Mouse (Mus musculus) forebrain, postnatal 0 days (tissue): ENCODE measurements around the gene Cmpk1. TPM values are rescaled to one million over a fixed set of nuclear protein-coding genes. Genes with fewer than 3 reads are reported as not detected.

Experiments
- ATAC-seq: fragments of 200-750 bp; cut with Nextera tagmentation; 2 replicates; pipeline ENCODE4 v1.8.0; 2017; ENCODE audit warnings: mild to moderate bottlenecking, moderate library complexity
- DNase-seq: peaks from one replicate; pipeline ENCODE4 v3.0.0-alpha.2; 2015
- H3K27ac ChIP-seq: fragments of 300-500 bp; sonication (generic); 2 replicates; pipeline ENCODE4 v1.5.1; 2014; ENCODE audit warnings: low read depth, mild to moderate bottlenecking, antibody characterized with exemption, low read length, moderate library complexity, mixed read lengths
- H3K27me3 ChIP-seq: fragments of 300-500 bp; sonication (generic); 2 replicates; pipeline ENCODE4 v1.6.1; 2014; ENCODE audit warnings: mild to moderate bottlenecking, low read length, mixed read lengths; ENCODE audit not compliant: insufficient read depth
- H3K36me3 ChIP-seq: fragments of 300-500 bp; sonication (generic); 2 replicates; pipeline ENCODE4 v1.6.1; 2014; ENCODE audit warnings: mild to moderate bottlenecking, moderate library complexity; ENCODE audit not compliant: insufficient read depth
- H3K4me1 ChIP-seq: fragments of 300-500 bp; sonication (generic); 2 replicates; pipeline ENCODE4 v1.6.1; 2014; ENCODE audit warnings: antibody characterized with exemption; ENCODE audit not compliant: insufficient read depth
- H3K4me2 ChIP-seq: fragments of 300-500 bp; sonication (generic); 2 replicates; pipeline ENCODE4 v1.6.1; 2014; ENCODE audit warnings: low read depth, mild to moderate bottlenecking, moderate library complexity
- H3K4me3 ChIP-seq: fragments of 300-500 bp; sonication (generic); 2 replicates; pipeline ENCODE4 v1.5.1; 2014; ENCODE audit warnings: low read depth, low read length, mixed read lengths
- H3K9ac ChIP-seq: fragments of 300-500 bp; sonication (generic); 2 replicates; pipeline ENCODE4 v1.6.1; 2014; ENCODE audit warnings: mild to moderate bottlenecking
- H3K9me3 ChIP-seq: fragments of 300-500 bp; sonication (generic); 2 replicates; pipeline ENCODE4 v1.6.1; 2016; ENCODE audit warnings: low read length
- CTCF ChIP-seq: sonication (generic); IDR thresholded peaks from 2 replicates; pipeline ENCODE4 v1.5.1; 2016; ENCODE audit warnings: antibody characterized with exemption, control low read depth, low read depth
- WGBS: fragments of 180-500 bp; shearing (Covaris S2); extraction: QIAGEN DNeasy Blood & Tissue Kit; methylation state at CpG from one replicate; pipeline ENCODE4 v1.1.7; 2014; 5-methylcytosine and 5-hydroxymethylcytosine counted together
- polyA plus RNA-seq: library from polyadenylated mRNA; unstranded; fragments of >200 nt; fragmentation: Nextera tagmentation; extraction: Ambion mirVana; gene quantifications from 2 replicates; pipeline ENCODE4 v1.2.1, GENCODE M21; 2015
- total RNA-seq: library from RNA; depleted of rRNA; stranded (reverse); fragments of >200 nt; gene quantifications from 2 replicates; pipeline ENCODE4 v1.2.3, GENCODE M21; 2014; rRNA removed

The Cmpk1 gene
- total and polyA plus RNA-seq, 2 experiments from 2014 or later, result 132 to 208 TPM

DNA sequence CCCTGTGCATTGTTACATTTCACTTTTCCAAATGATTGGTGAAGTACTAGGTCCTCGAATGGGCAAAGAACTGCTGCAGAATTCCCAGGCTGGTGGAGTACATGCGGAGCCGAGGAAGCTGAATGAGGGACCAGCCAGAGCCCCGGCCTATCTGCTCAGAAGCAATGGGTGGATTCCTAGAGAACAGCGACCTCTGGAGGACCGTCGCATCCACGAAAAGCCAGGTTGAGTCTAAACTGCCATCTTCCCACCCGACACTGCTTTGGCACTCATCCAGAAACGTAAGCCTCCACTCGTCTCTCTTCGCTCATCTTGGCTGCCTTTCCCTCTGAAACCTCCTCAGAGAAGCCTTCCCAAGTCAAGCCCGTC, 73.5 kb downstream of the Cmpk1 start:
- Histone ChIP-seq H3K4me1 (no peaks in the 10 kb centered on the region), H3K27ac (no peak overlapping the region), H3K4me3 (no peak overlapping the region), H3K9ac (no peak overlapping the region), H3K4me2 (no peak overlapping the region), H3K9me3 (no peaks in the 10 kb centered on the region), H3K27me3 (peaks cover 86% of the 10 kb centered on the region), H3K36me3 (no peaks in the 10 kb centered on the region)
- TF ChIP-seq CTCF, result peak; percentile 62
- 3% methylated on average over 13 of the region's 13 CpGs for WGBS
- ATAC-seq, result no peak
- peak; percentile 68 for DNase-seq

DNA sequence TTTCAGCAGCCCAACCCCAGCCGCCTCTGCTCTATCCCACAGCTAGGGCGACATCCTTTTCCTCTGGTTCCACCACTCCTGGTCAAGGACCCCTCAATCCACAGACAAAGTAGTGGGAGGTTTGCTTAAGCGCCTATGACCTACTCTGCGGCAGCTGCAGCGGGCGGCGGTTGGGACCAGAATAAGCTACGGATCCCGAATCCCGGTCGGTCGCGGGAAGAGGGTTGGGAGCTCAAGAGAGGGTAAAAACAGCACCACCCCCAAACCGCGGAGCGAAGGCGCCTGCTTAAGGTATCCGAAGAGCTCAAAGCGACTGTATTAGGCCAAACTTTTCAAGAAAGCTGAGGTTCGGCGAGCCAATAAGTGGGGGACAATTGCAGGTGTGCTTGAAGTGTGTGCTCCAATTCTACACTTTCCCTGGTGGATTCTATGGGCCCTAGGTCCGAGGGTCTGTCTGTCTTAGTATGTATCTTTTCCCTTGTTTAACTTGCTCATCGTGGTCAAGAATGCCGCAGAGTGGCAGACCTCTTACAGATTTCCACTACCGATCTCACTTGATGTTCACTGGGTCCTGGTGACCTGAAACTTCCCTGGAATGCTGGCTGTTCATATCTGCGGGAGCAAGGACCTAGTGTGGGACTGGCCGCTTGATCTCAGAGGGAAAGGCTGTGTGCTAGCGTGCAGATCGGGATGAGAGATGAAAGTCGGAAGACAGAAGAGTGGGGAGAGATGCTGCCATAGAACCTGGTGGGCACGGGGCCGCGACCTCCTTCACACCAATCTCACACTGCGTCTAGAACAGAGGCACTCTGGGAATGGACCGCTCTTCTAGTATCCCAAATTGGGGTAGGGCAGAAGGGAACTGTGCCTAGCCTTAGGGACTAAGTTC, 74.1 kb downstream of the Cmpk1 start:
- no peak for ATAC-seq
- WGBS, result 5% methylated on average over 35 of the region's 35 CpGs

DNA sequence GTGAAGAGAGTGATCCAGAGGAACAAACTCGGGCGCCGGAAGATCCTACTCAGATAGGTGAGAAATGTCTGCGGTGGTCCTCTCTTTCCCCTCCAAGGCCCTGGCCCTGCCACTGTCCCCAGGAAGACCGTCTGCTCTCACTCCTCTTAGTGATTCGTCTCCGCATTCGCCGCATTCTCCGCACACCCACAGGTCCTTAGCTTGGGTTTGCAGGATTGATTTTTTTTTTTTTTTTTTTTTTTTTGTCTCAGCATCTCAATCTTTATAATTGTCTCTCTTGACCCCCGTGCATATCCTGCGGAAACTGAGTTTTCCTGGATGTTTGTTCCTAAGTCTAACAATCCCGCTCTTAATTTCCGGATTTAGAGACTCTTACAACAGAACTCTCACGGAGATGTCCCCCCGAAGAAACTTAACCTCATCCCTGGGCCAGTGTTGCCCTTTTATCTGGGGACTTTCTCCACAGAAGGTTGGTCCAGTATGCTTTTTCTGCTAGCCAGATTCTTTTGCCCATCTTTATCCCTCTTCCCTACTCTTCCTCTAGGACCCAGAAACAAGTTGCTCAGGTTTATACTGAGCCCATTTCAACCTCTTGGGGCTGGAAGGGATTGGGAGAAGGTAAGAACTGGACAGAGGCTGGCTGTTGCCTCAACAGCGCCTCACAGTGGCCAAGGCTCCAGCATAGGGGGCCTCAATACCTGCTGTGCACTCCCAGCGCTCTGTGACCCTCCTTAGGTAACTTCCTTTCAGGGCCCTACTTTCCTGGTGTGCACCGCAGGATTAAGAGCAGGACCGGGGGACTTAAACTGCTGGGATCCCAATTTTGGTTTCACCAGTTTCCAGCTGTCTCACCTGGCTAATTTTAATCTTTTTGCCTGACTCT, 77.2 kb downstream of the Cmpk1 start:
- no peak overlapping the region for H3K27ac ChIP-seq
- TF ChIP-seq CTCF, result peak; percentile 47
- DNase-seq, result no peak
- peaks cover 87% of the 10 kb centered on the region for H3K27me3 ChIP-seq
- H3K36me3 ChIP-seq, result no peaks in the 10 kb centered on the region
- 2% methylated on average over 20 of the region's 20 CpGs for WGBS
- H3K9me3 ChIP-seq, result no peaks in the 10 kb centered on the region
- peak overlapping the region; percentile 43 for H3K4me2 ChIP-seq
- H3K9ac ChIP-seq, result no peak overlapping the region
- peak overlapping the region; percentile 29; the same call in 1 of the 2 replicates for H3K4me3 ChIP-seq
- no peak for ATAC-seq
- H3K4me1 ChIP-seq, result no peaks in the 10 kb centered on the region

More for the DNA sequence above, 74.1 kb downstream of the Cmpk1 start:
- no peak for DNase-seq
- Histone ChIP-seq H3K9me3 (no peaks in the 10 kb centered on the region), H3K36me3 (no peaks in the 10 kb centered on the region), H3K9ac (no peak overlapping the region), H3K27me3 (peaks cover 89% of the 10 kb centered on the region), H3K4me3 (no peak overlapping the region), H3K27ac (no peak overlapping the region), H3K4me2 (no peak overlapping the region), H3K4me1 (no peaks in the 10 kb centered on the region)
- TF ChIP-seq CTCF, result no peak

Other genes with a start within 250 kb of the Cmpk1 start
- not detected in 2 replicates for gene Gm12830, start 165.5 kb downstream of the Cmpk1 start, total RNA-seq
- gene Gm12830, start 165.5 kb downstream of the Cmpk1 start, polyA plus RNA-seq, result not detected in 2 replicates
- gene Foxd2, start 78.4 kb downstream of the Cmpk1 start, total RNA-seq, result 0.38 and 1.8 TPM in 2 replicates
- 0.25 and 0.28 TPM in 2 replicates for gene Foxd2, start 78.4 kb downstream of the Cmpk1 start, polyA plus RNA-seq
- gene Foxe3, start 61.2 kb downstream of the Cmpk1 start, total RNA-seq, result not detected in 2 replicates
- gene Foxe3, start 61.2 kb downstream of the Cmpk1 start, polyA plus RNA-seq, result not detected in 2 replicates
- 1.5 and 4.2 TPM in 2 replicates for gene Stil, start 12.9 kb upstream of the Cmpk1 start, total RNA-seq
- 1.5 and 2.1 TPM in 2 replicates for gene Stil, start 12.9 kb upstream of the Cmpk1 start, polyA plus RNA-seq
- 2.5 and 4.0 TPM in 2 replicates for gene Tal1, start 69.2 kb upstream of the Cmpk1 start, total RNA-seq
- gene Tal1, start 69.2 kb upstream of the Cmpk1 start, polyA plus RNA-seq, result 0.34 and 0.54 TPM in 2 replicates
- 1.2 TPM in 1 of 2 replicates, not detected in the other for gene Pdzk1ip1, start 101.5 kb upstream of the Cmpk1 start, total RNA-seq
- gene Pdzk1ip1, start 101.5 kb upstream of the Cmpk1 start, polyA plus RNA-seq, result 2.4 TPM in 2 replicates
- 14.4 and 18.7 TPM in 2 replicates for gene Cyp4x1, start 147.0 kb upstream of the Cmpk1 start, total RNA-seq
- 4.3 and 8.9 TPM in 2 replicates for gene Cyp4x1, start 147.0 kb upstream of the Cmpk1 start, polyA plus RNA-seq